Mouse (Mus musculus): ENCODE results near the gene Pik3r5. TPM values are rescaled to one million over a fixed set of nuclear protein-coding genes. Genes with fewer than 3 reads are reported as not detected.

The Pik3r5 gene
- total and polyA plus RNA-seq, 3 experiments: 3.2 to 5.7 TPM; not detected in 1

DNA sequence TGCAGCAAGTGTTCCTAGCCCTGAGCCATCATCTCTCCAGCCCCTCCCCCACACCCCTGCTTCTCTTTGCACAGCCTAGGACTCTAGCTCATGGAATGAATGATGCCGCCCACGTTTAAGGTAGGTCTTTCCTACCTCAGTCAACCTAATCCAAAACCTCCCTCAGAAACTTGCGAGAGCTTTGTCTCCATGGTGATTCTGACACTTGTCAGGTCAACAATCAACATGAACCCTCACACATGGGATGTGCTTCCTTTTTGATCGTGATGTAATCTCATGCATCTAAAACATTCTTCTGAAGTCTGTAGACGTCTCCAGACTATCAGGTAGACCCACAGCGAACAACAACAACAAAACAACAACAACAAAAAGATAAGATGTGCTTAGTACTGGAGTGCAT, 21.4 kb downstream of the Pik3r5 start:
- no peak for DNase-seq (ENCODE audit: low read depth, low spot score)
- Histone ChIP-seq H3K27ac (ENCODE audit: control insufficient read depth, low read depth, low read length) (no peak overlapping the region), H3K9ac (ENCODE audit: control insufficient read depth, low read depth, low read length, poor library complexity, severe bottlenecking) (no peak overlapping the region), H3K36me3 (ENCODE audit: control insufficient read depth in 1 of 2, insufficient read depth in 2 of 2, low read length in 2 of 2) (no peaks in the 10 kb centered on the region), H3K9me3 (replicated peaks; ENCODE audit: insufficient read depth, low read length) (no peaks in the 10 kb centered on the region), H3K79me2 (ENCODE audit: control insufficient read depth, insufficient read depth, low read length, poor library complexity) (no peaks in the 10 kb centered on the region), H3K4me1 (ENCODE audit: control insufficient read depth in 1 of 2, insufficient read depth in 2 of 2, low read length in 2 of 2) (peaks cover 0 to 5% of the 10 kb centered on the region in 2 experiments; a peak in 1 of 4 replicates), H3K4me3 (ENCODE audit: control insufficient read depth in 1 of 2, insufficient read depth in 1 of 2, low read depth in 2 of 2, low read length in 2 of 2) (no peak overlapping the region), H3K27me3 (ENCODE audit: control insufficient read depth in 1 of 2, insufficient read depth in 2 of 2, low read length in 2 of 2) (no peaks in the 10 kb centered on the region)
- TF ChIP-seq NELFE (IDR thresholded peaks at IDR 0.05; ENCODE audit: low read depth, low read length): no peak
- TF ChIP-seq TBP (IDR thresholded peaks at IDR 0.05; ENCODE audit: low read depth, low read length): no peak
- no peak for TF ChIP-seq MEF2A (IDR thresholded peaks at IDR 0.05; ENCODE audit: extremely low read depth, insufficient replicate concordance, low read depth, low read length, poor library complexity, severe bottlenecking)
- TF ChIP-seq NRF1 (IDR thresholded peaks at IDR 0.05; ENCODE audit: insufficient read depth, low read depth, low read length, poor library complexity, severe bottlenecking): no peak
- TF ChIP-seq ZMIZ1 (IDR thresholded peaks at IDR 0.05; ENCODE audit: low read depth, low read length): no peak
- no peak for TF ChIP-seq CHD2 (IDR thresholded peaks at IDR 0.05; ENCODE audit: low read length)
- no peak for TF ChIP-seq KAT2A (conservative IDR thresholded peaks at IDR 0.05; ENCODE audit: low read depth, low read length)
- TF ChIP-seq USF2 (IDR thresholded peaks at IDR 0.05; ENCODE audit: borderline replicate concordance in 1 of 2, insufficient read depth in 1 of 2, low read depth in 1 of 2, low read length in 2 of 2): no peak
- TF ChIP-seq ELF1 (IDR thresholded peaks at IDR 0.05; ENCODE audit: low read depth, low read length): no peak
- TF ChIP-seq ZKSCAN1 (IDR thresholded peaks at IDR 0.05; ENCODE audit: low read depth, low read length): no peak
- TF ChIP-seq EP300 (IDR thresholded peaks at IDR 0.05; ENCODE audit: low read depth in 1 of 2, low read length in 2 of 2): no peak
- no peak for TF ChIP-seq RAD21 (IDR thresholded peaks at IDR 0.05; ENCODE audit: low read depth, low read length)
- no peak for TF ChIP-seq HCFC1 (IDR thresholded peaks at IDR 0.05; ENCODE audit: low read depth, low read length)
- no peak for TF ChIP-seq POLR2A (IDR thresholded peaks at IDR 0.05; ENCODE audit: control insufficient read depth in 1 of 2, insufficient read depth in 1 of 2, low read depth in 1 of 2, low read length in 2 of 2, poor library complexity in 1 of 2)
- TF ChIP-seq RCOR1 (IDR thresholded peaks at IDR 0.05; ENCODE audit: low read depth, low read length): no peak
- TF ChIP-seq MAX (IDR thresholded peaks at IDR 0.05; ENCODE audit: low read length): no peak
- TF ChIP-seq GATA1 (IDR thresholded peaks at IDR 0.05; ENCODE audit: low read depth, low read length): no peak
- TF ChIP-seq CTCF (IDR thresholded peaks at IDR 0.05 in 2 of 3, conservative IDR thresholded peaks at IDR 0.05 in 1 of 3; ENCODE audit: control insufficient read depth in 1 of 3, insufficient read depth in 1 of 3, low read depth in 2 of 3, low read length in 3 of 3, poor library complexity in 1 of 3, severe bottlenecking in 1 of 3): no peak
- TF ChIP-seq UBTF (IDR thresholded peaks at IDR 0.05; ENCODE audit: borderline replicate concordance, insufficient read depth, low read depth, low read length): no peak

DNA sequence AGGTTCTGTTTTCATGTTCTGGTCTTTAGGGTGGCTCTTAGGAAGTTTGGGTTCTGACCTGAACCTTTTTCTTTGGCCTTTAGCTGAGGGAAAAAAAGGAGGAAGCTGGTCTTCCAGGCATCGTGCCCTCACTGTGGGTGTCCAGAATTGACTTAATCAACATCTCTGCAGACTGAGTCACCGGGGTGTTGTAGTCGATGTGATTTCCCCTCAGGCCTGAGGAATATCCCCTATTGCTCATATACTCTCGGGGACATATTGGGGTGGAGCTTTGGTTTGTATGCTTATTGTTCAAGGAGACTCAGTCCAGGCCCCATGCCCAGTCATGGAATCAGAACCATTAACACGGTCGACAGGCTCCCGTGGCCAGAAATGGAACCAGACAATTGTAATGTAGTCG, 26.2 kb downstream of the Pik3r5 start:
- DNase-seq (ENCODE audit: low read depth, low spot score): peak; percentile 21
- H3K9me3 ChIP-seq (replicated peaks; ENCODE audit: insufficient read depth, low read length): no peaks in the 10 kb centered on the region
- no peaks in the 10 kb centered on the region for H3K36me3 ChIP-seq (ENCODE audit: control insufficient read depth in 1 of 2, insufficient read depth in 2 of 2, low read length in 2 of 2)
- TF ChIP-seq ZC3H11A (IDR thresholded peaks at IDR 0.05; ENCODE audit: low read depth, low read length) (no peak), POLR2AphosphoS2 (IDR thresholded peaks at IDR 0.05; ENCODE audit: low read length) (no peak), TBP (IDR thresholded peaks at IDR 0.05; ENCODE audit: low read depth, low read length) (no peak), EP300 (IDR thresholded peaks at IDR 0.05; ENCODE audit: low read depth in 1 of 2, low read length in 2 of 2) (0 out of 4 replicates have a peak, but pooled peaks of 1 of the 2 experiments have one; percentile 27), MAFK (IDR thresholded peaks at IDR 0.05; ENCODE audit: borderline replicate concordance, low read depth, low read length) (no peak)
- H3K4me1 ChIP-seq (ENCODE audit: control insufficient read depth in 1 of 2, insufficient read depth in 2 of 2, low read length in 2 of 2): peaks cover 0 to 5% of the 10 kb centered on the region in 2 experiments; a peak in 1 of 4 replicates
- no peak overlapping the region for H3K9ac ChIP-seq (ENCODE audit: control insufficient read depth, low read depth, low read length, poor library complexity, severe bottlenecking)
- no peaks in the 10 kb centered on the region for H3K27me3 ChIP-seq (ENCODE audit: control insufficient read depth in 1 of 2, insufficient read depth in 2 of 2, low read length in 2 of 2)
- H3K27ac ChIP-seq (ENCODE audit: control insufficient read depth, low read depth, low read length): no peak overlapping the region
- no peak overlapping the region for H3K4me3 ChIP-seq (ENCODE audit: control insufficient read depth in 1 of 2, insufficient read depth in 1 of 2, low read depth in 2 of 2, low read length in 2 of 2)
- no peaks in the 10 kb centered on the region for H3K79me2 ChIP-seq (ENCODE audit: control insufficient read depth, insufficient read depth, low read length, poor library complexity)
